Mouse (Mus musculus) megakaryocyte-erythroid progenitor cell, adult 5-6 weeks (primary cell): ENCODE measurements around the gene Gpr142. TPM values are rescaled to one million over a fixed set of nuclear protein-coding genes. Genes with fewer than 3 reads are reported as not detected.

Experiments
- total RNA-seq, 2 experiments: library from RNA; stranded (forward) in 1 of 2; stranded (reverse) in 1 of 2; fragments of 200-1000, 215-1000 nt in 1 of 2; fragments of >200 nt in 1 of 2; fragmentation: Nextera tagmentation in 1 of 2; gene quantifications; 2 replicates each; pipeline ENCODE4 v1.2.3; 2014 to 2017

Gene Gpr142
- total RNA-seq, 2 experiments from 2014 or later = not detected

Other genes with a start within 250 kb of the Gpr142 start
- gene Rpl38, start 130.4 kb upstream of the Gpr142 start, total RNA-seq (2014; fragmentation: Nextera tagmentation) = 2,953 and 3,549 TPM in 2 replicates
- 4,476 and 4,894 TPM in 2 replicates for gene Rpl38, start 130.4 kb upstream of the Gpr142 start, total RNA-seq (2017)
- 0.57 and 1.6 TPM in 2 replicates for gene Ttyh2, start 123.5 kb upstream of the Gpr142 start, total RNA-seq (2014; fragmentation: Nextera tagmentation)
- 1.4 TPM in 2 replicates for gene Ttyh2, start 123.5 kb upstream of the Gpr142 start, total RNA-seq (2017)
- not detected in 2 replicates for gene Dnaic2, start 71.5 kb upstream of the Gpr142 start, total RNA-seq (2014; fragmentation: Nextera tagmentation)
- not detected in 2 replicates for gene Dnaic2, start 71.5 kb upstream of the Gpr142 start, total RNA-seq (2017)
- gene Kif19a, start 33.5 kb upstream of the Gpr142 start, total RNA-seq (2014; fragmentation: Nextera tagmentation) = not detected in 2 replicates
- not detected in 2 replicates for gene Kif19a, start 33.5 kb upstream of the Gpr142 start, total RNA-seq (2017)
- not detected in 2 replicates for gene Btbd17, start 3.0 kb upstream of the Gpr142 start, total RNA-seq (2014; fragmentation: Nextera tagmentation)
- gene Btbd17, start 3.0 kb upstream of the Gpr142 start, total RNA-seq (2017) = not detected in 2 replicates
- not detected in 2 replicates for gene Gprc5c, start 52.2 kb downstream of the Gpr142 start, total RNA-seq (2014; fragmentation: Nextera tagmentation)
- gene Gprc5c, start 52.2 kb downstream of the Gpr142 start, total RNA-seq (2017) = not detected in 2 replicates
- 0.52 and 1.9 TPM in 2 replicates for gene Cd300a, start 91.1 kb downstream of the Gpr142 start, total RNA-seq (2014; fragmentation: Nextera tagmentation)
- 1.3 and 5.7 TPM in 2 replicates for gene Cd300a, start 91.1 kb downstream of the Gpr142 start, total RNA-seq (2017)
- not detected in 2 replicates for gene Cd300lb, start 135.5 kb downstream of the Gpr142 start, total RNA-seq (2014; fragmentation: Nextera tagmentation)
- gene Cd300lb, start 135.5 kb downstream of the Gpr142 start, total RNA-seq (2017) = 0.05 TPM in 1 of 2 replicates, not detected in the other
- not detected in 2 replicates for gene Cd300c, start 170.2 kb downstream of the Gpr142 start, total RNA-seq (2014; fragmentation: Nextera tagmentation)
- not detected in 2 replicates for gene Cd300c, start 170.2 kb downstream of the Gpr142 start, total RNA-seq (2017)
- gene Cd300ld, start 191.0 kb downstream of the Gpr142 start, total RNA-seq (2014; fragmentation: Nextera tagmentation) = not detected in 2 replicates
- gene Cd300ld, start 191.0 kb downstream of the Gpr142 start, total RNA-seq (2017) = not detected in 2 replicates
- not detected in 2 replicates for gene Cd300c2, start 203.0 kb downstream of the Gpr142 start, total RNA-seq (2014; fragmentation: Nextera tagmentation)
- not detected in 2 replicates for gene Cd300c2, start 203.0 kb downstream of the Gpr142 start, total RNA-seq (2017)
- gene Cd300ld2, start 217.3 kb downstream of the Gpr142 start, total RNA-seq (2014; fragmentation: Nextera tagmentation) = not detected in 2 replicates
- gene Cd300ld2, start 217.3 kb downstream of the Gpr142 start, total RNA-seq (2017) = not detected in 2 replicates
- gene Cd300ld4, start 228.1 kb downstream of the Gpr142 start, total RNA-seq (2014; fragmentation: Nextera tagmentation) = not detected in 2 replicates
- gene Cd300ld4, start 228.1 kb downstream of the Gpr142 start, total RNA-seq (2017) = 1.3 TPM in 1 of 2 replicates, not detected in the other
- gene Cd300ld5, start 238.8 kb downstream of the Gpr142 start, total RNA-seq (2014; fragmentation: Nextera tagmentation) = not detected in 2 replicates
- gene Cd300ld5, start 238.8 kb downstream of the Gpr142 start, total RNA-seq (2017) = 1.3 TPM in 1 of 2 replicates, not detected in the other
- not detected in 2 replicates for gene Cd300ld3, start 249.5 kb downstream of the Gpr142 start, total RNA-seq (2014; fragmentation: Nextera tagmentation)
- gene Cd300ld3, start 249.5 kb downstream of the Gpr142 start, total RNA-seq (2017) = 1.3 TPM in 1 of 2 replicates, not detected in the other